Mouse (Mus musculus): Measurements from ENCODE around the gene Sfxn4.
"Not testable (repeated sequence)": the region's sequence is repeated elsewhere in the genome, so short reads cannot be mapped to it uniquely, and the experiment has no call there.

Sfxn4 gene

GRCm38 (mm10) chr19:60860868-60861700 is at the start of gene Sfxn4:
Sfxn4 (minus strand) TSS chr19:60861479.
- peak; percentile 80 for DNase-seq (ENCODE audit: low read depth)

DNA sequence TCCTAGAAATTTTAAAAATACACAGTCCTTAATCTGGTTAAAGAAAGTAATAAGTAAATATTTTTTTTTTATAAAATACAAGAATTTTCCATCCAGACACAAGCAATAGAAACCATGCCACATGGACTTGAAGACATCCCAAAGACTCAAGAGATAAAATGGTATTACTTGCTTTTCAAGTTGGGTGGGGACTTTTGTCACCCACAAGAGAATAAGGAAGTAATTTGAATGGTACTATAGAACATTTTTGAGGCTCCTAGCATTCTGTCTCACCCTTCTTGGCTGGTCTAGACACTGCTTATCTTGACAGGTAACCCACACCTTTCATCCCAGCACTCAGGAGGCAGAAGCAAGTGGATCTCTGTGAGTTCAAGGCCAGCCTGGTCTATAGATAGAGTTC is 49.0 kb upstream of the Sfxn4 start:
- DNase-seq (ENCODE audit: low read depth), result no peak

DNA sequence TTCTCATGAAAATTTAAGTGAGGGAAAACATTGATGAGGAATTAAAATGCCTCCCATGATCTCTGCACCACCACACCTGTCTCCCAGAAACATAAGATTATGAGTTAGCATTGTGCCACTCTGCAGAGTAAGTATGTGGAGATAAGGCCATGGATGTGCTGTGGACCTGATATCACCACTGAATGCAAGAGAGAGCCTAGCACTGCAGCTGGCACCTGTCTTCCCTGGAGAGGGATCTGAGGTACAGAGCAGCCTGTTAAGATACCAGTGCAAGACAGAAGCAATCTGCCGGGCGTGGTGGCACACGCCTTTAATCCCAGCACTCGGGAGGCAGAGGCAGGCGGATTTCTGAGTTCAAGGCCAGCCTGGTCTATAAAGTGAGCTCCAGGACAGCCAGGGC is 44.2 kb upstream of the Sfxn4 start:
- DNase-seq (ENCODE audit: low read depth), result no peak

DNA sequence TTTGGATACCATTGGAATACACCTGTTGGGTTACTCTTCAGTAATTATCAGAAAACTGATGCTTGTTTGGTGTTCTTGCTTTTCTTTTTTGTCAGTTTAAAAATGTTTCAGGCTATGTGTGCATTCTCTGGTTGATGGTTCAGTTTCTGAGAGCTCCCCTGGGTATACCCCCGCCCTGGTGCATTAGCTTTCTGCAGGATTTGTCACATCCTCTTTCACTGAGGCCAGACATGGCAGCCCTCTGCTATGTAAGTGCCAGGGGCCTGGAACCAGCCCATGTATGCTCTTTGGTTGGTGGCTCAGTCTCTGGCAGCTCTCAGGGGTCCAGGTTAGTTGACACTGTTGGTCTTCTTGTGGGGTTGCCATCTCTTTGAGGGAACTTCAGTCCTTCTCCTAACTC is 42.7 kb upstream of the Sfxn4 start:
- no peak for DNase-seq (ENCODE audit: low read depth)

DNA sequence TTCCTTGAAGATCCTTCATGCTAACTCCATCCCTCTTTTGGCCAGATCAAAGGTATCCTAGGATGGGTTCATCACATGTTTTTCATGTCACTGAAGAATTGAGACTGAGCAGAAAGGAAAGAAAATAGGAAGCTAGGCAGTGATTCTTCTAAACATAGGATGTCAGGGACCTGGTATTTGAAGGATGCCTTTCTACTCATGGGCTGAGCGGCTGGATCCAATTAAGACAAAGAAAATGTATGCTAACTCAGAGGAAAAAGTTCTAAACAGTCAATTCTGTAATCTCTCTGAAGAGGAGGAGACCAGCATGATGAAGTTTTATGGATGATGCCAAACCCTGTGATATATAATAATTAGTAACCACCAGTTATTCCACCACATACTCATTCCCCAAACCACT is 41.9 kb upstream of the Sfxn4 start:
- no peak for DNase-seq (ENCODE audit: low read depth)

DNA sequence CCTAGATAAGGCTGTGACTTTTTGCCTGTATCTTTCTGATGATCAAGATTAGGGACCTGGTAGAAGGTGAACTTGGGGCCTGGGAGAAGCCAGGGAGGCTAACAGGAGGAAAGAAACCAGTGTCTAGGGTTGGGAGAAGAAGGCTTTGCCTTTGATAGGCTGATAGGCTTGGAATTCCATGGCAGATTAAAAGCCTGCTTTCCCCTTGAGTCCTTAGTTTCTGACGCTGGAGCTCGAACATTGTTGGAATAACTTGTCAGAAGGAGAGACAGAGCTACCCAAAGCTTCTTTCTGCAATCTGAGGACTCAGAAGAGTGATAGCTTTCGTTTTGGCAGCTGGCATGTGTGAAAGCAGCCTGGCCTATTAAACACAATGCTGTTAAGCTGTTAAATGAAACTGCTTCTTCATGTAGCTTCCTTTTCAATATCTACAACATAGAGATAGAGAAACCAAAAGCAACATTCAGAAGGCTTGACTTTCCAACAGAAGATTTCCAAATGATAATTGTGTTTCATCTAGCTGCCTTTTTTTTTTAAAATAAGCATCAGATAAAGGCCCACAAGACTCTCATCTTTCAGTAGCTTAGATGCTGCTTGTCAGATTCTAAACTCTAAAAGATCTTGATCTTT is 34.1 kb upstream of the Sfxn4 start:
- no peak for DNase-seq (ENCODE audit: low read depth)

DNA sequence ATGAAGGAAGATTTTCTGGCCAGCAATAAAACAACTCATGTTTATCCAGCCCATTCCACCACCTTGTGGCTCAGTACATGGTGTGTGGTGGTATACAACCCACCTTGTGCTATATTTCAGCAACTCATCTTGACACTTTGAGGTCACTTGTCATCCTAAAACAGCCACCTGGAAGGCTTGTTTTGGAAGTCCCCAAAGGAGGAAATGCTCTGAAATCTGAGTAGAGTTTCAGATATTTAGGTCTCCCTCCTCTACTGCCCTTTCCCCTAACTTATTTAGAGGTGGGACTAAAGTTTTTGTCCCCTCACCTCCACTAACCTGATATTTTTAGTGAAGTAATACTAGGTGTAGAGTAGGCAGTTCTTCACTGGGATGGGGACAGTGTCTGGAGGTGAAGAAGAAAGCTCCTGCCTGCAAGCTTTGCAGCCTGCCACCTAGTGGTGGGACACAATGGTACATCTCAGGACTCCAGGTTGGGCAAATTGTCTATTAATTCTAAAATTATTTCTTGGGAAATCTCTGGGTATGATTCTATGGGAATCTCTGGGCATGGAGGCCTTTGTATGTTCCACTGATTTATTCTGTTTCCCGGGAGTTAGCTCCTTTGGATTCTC is 30.8 kb upstream of the Sfxn4 start:
- no peak for DNase-seq (ENCODE audit: low read depth)

GRCm38 (mm10) chr19:60891123-60891470 is 29.8 kb upstream of the Sfxn4 start:
- no peak for DNase-seq (ENCODE audit: low read depth)

- no peak for DNase-seq (ENCODE audit: low read depth)
Measured at GRCm38 (mm10) chr19:60890391-60891122, 29.3 kb upstream of the Sfxn4 start.

DNA sequence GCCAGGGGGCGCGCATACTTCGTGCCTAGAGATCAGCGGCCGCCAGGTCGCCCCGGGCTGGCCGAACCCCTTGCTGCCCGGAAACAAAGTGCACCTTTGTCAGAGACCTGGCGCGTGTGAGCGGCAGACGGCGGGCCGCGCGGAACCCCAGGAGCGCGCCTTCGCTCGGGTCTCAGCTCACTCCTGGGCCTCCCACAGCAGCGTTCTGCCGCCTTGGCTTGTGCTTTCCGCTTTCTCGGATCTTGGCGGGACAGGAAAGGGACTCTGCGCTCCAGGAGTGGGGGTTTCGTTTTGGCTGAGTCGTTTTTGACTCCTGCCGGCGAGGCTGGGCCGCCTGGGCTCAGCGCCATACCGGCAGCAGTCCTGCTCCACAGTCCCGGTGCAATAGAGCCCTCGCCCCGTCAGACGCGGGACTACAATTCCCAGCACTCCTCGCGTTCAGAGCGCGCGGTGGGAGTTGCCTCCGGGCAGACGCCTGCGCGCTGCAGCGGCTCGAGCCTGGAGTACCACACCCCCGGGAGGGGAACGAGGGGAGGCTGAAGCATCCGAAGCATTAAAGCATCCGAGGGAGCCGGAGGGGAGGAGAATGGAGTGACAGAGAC is 28.5 kb upstream of the Sfxn4 start, which contains the start of gene Grk5:
Gene Grk5, plus strand, starts transcription at position 36 of the 602 bp plus-strand sequence.
- peak; percentile 91 for DNase-seq (ENCODE audit: low read depth)

DNA sequence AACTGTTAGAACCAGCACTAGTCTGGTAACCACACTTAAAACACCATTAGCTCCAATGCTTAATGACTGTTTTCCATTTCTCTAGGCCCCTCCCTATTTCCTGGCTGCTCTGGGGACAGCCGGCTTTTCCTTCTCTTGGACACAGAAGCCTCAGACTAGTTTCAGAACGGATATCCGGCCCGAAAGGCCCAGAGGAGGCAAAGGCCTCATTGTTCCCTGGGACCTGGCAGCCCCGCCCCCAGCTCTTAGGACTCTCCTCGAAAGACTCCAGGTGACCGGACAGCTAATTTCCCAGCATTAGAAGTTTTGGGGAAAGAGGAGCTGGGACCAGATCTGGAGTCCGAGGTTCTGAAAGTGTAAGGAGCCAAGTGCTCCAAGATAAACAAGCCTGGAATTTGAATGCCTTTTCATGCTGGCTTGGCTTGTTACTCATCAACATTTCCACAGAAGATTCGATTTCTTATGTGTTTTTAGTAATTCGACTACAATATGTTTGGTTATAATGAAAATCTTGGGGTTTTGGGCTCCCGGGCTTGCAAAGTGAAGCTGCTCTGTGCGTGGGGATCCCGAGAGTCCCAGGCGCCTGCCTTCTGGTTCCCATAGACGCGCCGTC is 27.9 kb upstream of the Sfxn4 start:
- DNase-seq (ENCODE audit: low read depth), result no peak

DNA sequence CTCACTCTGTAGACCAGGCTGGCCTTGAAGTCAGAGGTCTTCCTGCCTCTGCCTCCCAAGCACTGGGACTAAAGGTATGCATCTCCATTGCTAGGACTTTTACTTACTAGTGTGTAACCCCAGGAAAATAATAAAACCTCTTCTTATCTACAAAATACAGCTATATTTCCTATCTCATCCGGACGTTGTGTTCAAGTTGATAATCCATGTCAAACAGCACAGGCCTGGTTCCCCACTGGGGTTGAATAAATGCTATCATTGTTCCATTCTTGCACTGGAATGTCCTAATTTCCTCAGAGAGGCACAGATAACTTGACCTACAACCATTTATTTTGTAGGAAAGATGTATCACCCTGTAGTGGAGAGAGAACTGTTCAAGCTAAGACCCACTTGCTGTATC is 26.4 kb upstream of the Sfxn4 start:
- DNase-seq (ENCODE audit: low read depth), result no peak

GRCm38 (mm10) chr19:60883129-60883528 is 21.9 kb upstream of the Sfxn4 start:
- DNase-seq (ENCODE audit: low read depth), result no peak

DNA sequence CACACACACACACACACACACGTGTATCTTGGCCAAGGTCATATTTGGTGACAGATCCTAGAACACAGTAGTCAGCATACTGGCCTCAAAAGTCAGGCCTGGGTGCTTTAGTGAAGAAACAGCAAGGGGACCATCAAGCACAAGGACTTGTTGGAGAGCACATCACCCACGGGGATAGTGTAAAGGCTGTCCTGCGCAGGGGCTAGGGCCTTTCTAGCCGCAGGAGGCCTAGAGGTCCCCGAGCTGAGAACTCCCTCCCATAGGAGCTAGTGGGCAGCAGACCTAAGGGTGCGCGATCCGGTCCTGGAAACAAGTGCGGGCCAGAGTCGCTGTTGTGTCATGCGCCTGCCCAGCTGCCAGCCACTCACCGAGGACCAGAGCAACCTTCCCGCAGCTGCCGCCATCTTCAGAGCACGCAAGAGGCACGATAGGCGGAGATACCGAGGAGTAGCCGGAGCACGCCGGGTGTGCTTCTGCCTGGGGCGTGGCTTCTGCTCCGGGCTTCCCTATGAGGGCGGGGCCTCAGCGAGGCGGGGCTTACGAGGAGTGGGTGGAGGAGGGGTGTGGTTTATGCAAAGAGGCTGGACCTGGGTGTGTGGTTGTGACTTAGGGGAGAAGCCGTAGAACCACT is 12.9 kb upstream of the Sfxn4 start, which contains the start of gene Prdx3:
Gene Prdx3, minus strand, starts transcription at position 493 of the 631 bp plus-strand sequence.
- DNase-seq (ENCODE audit: low read depth), result peak; percentile 92

DNA sequence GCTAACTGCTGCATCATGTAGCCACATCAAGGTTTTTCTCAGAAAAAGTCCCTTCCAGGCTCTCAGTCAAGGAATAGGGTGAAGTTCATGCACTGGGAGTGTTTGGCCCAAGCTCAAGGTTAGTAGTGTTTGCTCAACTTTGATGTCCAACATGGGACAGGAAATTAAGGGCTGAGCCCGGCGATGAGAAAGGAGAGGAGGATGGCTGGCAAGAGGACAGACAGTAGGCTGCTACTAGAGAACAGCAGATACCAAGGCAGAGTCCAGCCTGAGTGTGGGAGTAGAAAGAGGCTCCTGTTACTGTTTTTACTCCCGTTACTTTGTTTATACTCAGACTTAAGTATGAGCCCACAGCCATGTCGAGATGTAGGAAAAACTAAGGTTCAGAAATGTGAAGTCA is 12.2 kb upstream of the Sfxn4 start:
- DNase-seq (ENCODE audit: low read depth), result no peak

DNA sequence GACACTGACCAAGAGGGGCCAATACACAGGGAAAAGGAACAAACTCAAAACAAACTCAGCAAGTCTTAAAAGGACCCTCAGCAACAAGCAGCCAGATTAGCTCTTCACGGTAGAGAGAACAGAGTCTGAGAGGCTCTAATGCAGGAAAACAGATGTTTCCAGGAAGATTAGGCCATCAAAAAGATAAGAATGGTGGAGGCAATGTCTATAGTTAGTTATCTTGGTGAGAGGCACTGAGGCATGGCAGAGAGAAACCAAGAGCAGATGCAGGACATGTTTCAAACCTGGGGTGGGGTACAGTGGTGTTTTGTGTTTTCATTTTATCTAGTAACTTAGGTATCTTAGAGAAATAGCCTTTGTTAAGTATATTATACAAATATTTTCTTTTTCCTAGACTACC is 11.0 kb upstream of the Sfxn4 start:
- no peak for DNase-seq (ENCODE audit: low read depth)

- DNase-seq (ENCODE audit: low read depth), result no peak
Measured at GRCm38 (mm10) chr19:60871366-60871765, 10.1 kb upstream of the Sfxn4 start.

- no peak for DNase-seq (ENCODE audit: low read depth)
Measured at GRCm38 (mm10) chr19:60870489-60870888, 9.2 kb upstream of the Sfxn4 start.

- DNase-seq (ENCODE audit: low read depth), result not testable (repeated sequence)
Measured at GRCm38 (mm10) chr19:60866169-60866568, 4.9 kb upstream of the Sfxn4 start.

- DNase-seq (ENCODE audit: low read depth), result no peak
Measured at GRCm38 (mm10) chr19:60845731-60846130, 15.5 kb downstream of the Sfxn4 start.

GRCm38 (mm10) chr19:60843324-60843723 is 18.0 kb downstream of the Sfxn4 start:
- no peak for DNase-seq (ENCODE audit: low read depth)

Data from c-Kit-positive CD71-negative TER-119-negative erythroid progenitor cells, embryonic 14.5 days (primary cell).